Mouse (Mus musculus) liver, embryonic 18 days (tissue): ENCODE measurements around the gene Olfr1162. TPM values are rescaled to one million over a fixed set of nuclear protein-coding genes. Genes with fewer than 3 reads are reported as not detected.

Source experiments
- polyA plus RNA-seq: library from polyadenylated mRNA; depleted of rRNA; stranded (reverse); fragments of >200 nt; gene quantifications from 2 replicates; pipeline ENCODE4 v1.2.3, GENCODE M21; 2012; rRNA removed

Gene Olfr1162
- not detected in 2 replicates for polyA plus RNA-seq

DNA sequence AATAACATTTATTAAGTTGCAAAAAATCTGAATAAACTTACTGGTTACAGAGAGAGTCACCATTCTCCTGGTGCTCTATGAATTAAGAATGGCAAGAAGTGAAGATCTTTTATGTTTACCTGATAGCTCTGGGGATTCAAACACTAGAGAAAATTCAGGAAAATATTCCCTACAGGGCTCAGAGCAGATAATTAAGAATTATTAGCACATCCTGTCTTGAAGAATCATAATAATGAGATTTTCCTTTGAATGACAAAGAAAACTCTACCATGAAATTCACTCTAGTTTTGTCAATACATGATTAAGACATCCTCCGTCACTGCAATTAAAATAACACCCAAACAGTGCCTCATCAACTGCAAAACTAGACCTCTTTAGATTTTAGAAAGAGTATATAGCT, at the start of gene Olfr1162:
Olfr1162 (minus strand) TSS at position 101 of the 400 bp plus-strand sequence.

DNA sequence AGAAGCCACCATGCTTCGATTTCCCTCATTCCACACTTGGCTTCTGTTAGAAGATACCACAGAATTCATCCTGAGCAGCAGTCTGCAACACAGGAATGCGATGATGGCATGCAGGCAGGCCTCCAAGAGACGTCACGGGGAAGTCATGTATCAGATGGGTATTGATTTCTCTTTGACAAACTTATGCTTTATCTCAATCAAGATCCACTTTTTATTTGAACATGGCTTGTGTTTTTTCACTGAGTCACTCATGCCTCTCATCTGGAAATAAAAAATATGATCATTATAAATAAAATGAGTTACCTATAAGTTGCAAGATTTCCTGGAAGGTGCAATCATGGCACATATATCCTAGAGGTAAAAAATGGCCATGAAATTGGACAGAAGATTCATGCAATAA, 42.9 kb upstream of the Olfr1162 start, which contains the start of gene Olfr1164:
Olfr1164 (minus strand) TSS at position 101 of the 400 bp plus-strand sequence.

DNA sequence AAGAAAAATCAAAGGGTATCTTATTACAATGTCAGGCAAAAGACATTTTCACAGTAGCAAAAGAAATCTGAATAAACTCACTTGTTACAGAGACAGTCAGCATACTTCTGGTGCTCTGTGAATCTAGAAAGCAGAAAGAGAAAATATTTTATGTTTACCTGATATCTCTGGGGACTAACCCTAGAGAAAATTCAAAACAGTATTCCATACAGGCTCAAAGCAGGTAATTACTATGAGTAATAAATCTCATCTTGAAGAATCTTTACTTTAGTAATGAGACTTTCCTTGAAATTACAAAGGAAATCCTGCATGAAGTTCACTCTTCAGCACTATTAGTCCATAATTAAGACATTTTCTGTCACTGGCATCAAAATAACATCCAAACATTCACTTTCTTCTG, 20.8 kb upstream of the Olfr1162 start, which contains the start of gene Olfr1163:
Olfr1163 (minus strand) TSS at position 101 of the 400 bp plus-strand sequence.

DNA sequence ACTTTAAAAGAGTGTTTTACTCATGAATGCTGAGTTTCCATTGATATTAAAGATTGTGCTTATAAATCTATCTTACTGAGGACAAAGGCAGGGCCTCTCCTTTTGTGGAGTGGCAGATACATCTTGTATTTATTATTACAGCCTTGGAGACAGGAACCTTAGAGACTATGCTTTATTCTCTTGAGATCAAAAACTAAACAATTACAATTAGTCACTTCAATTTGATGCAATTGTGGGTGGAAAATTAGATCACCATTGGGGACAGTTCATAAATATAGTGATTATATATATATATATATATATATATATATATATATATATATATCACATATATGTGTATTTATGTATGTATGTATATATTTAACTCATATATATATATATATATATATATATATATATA, 13.3 kb downstream of the Olfr1162 start, which contains the start of gene Olfr73:
Olfr73 (minus strand) TSS at position 101 of the 400 bp plus-strand sequence.

DNA sequence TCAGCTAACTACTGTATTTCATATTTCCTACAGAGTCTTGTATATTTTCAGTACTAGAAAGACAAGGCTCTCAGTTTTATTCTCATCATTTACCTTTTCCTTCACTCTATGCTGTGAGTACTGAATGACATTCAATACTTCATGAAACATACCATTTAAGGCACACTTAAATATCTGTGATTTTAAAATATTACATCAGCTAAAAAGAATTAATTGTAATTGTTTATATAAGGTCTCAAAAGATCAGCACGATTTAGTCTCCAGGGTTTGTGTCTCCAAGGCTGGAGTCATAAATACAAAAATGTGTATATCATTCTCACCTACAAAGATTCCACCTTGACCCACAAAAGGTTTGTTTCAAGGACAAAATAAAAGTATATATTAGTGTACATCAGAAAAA, 28.5 kb downstream of the Olfr1162 start, which contains the start of gene Olfr1161:
Olfr1161 (plus strand) TSS at position 301 of the 400 bp plus-strand sequence.

DNA sequence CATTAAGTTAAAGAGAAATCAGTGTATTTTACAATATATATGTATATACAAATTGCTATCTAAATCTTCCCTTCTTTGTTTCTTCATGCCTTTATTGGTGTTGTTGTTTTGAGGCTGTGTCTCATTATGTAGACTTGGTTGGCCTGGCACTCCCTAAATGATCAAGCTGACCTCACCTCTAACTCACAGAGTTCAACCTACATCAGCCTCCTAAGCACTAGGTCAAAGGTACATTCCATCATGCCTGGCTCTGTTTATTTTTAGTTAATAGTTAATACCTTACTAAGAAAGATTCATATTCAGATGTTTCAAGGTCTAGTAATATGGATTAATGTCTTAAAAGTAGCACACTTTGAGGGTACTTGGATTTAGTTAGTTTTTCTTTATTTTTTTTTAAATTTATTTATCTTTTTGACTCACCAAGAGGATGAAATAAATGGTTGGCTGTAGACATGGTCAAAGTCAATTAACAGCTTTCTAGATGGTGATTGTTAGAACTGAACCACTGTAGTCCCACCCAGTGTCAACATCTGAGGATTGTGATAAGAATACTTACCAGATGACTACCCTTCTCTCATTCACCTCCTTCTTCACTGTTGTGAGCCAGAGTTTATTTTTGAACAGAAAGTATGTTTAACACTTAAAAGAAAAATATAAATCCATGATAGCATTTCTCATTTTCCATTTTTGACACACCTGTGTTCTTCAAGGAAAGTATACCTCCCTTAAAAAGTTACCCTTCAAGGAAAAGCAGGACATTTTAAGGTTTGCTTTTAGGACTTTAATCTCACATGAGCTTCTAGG, 43.2 kb downstream of the Olfr1162 start, which contains the start of gene Olfr1160:
Olfr1160 (minus strand) TSS at position 754 of the 804 bp plus-strand sequence.

Other genes with a start within 250 kb of the Olfr1162 start
- gene Olfr1145, start 241.3 kb downstream of the Olfr1162 start, polyA plus RNA-seq = not detected in 2 replicates
- not detected in 2 replicates for gene Olfr1148, start 220.6 kb downstream of the Olfr1162 start, polyA plus RNA-seq
- gene Olfr1150-ps1, start 207.1 kb downstream of the Olfr1162 start, polyA plus RNA-seq = not detected in 2 replicates
- gene Olfr1151, start 195.3 kb downstream of the Olfr1162 start, polyA plus RNA-seq = not detected in 2 replicates
- not detected in 2 replicates for gene Olfr1152, start 184.6 kb downstream of the Olfr1162 start, polyA plus RNA-seq
- gene Olfr1153, start 156.2 kb downstream of the Olfr1162 start, polyA plus RNA-seq = not detected in 2 replicates
- not detected in 2 replicates for gene Olfr1154, start 146.0 kb downstream of the Olfr1162 start, polyA plus RNA-seq
- not detected in 2 replicates for gene Olfr1155, start 106.0 kb downstream of the Olfr1162 start, polyA plus RNA-seq
- not detected in 2 replicates for gene Olfr1156, start 98.0 kb downstream of the Olfr1162 start, polyA plus RNA-seq
- not detected in 2 replicates for gene Olfr1157, start 82.8 kb downstream of the Olfr1162 start, polyA plus RNA-seq
- gene Olfr74, start 76.5 kb downstream of the Olfr1162 start, polyA plus RNA-seq = not detected in 2 replicates
- not detected in 2 replicates for gene Olfr1158, start 61.0 kb downstream of the Olfr1162 start, polyA plus RNA-seq
- not detected in 2 replicates for gene Olfr1160, start 42.9 kb downstream of the Olfr1162 start, polyA plus RNA-seq
- gene Olfr1161, start 28.4 kb downstream of the Olfr1162 start, polyA plus RNA-seq = not detected in 2 replicates
- not detected in 2 replicates for gene Olfr73, start 13.4 kb downstream of the Olfr1162 start, polyA plus RNA-seq
- not detected in 2 replicates for gene Olfr1163, start 20.7 kb upstream of the Olfr1162 start, polyA plus RNA-seq
- gene Olfr1164, start 42.8 kb upstream of the Olfr1162 start, polyA plus RNA-seq = not detected in 2 replicates
- gene Olfr1166, start 77.1 kb upstream of the Olfr1162 start, polyA plus RNA-seq = not detected in 2 replicates
- gene Olfr1167, start 104.1 kb upstream of the Olfr1162 start, polyA plus RNA-seq = not detected in 2 replicates
- gene Olfr1168, start 130.8 kb upstream of the Olfr1162 start, polyA plus RNA-seq = not detected in 2 replicates
- not detected in 2 replicates for gene Olfr1170, start 177.2 kb upstream of the Olfr1162 start, polyA plus RNA-seq
- not detected in 2 replicates for gene Olfr1173, start 228.7 kb upstream of the Olfr1162 start, polyA plus RNA-seq